Mouse (Mus musculus) retina, postnatal 1 day (tissue): ENCODE results near the gene Six2.

Source experiments
- DNase-seq: peaks from one replicate; pipeline ENCODE4 v3.0.0-alpha.2; 2012

Gene Six2

DNA sequence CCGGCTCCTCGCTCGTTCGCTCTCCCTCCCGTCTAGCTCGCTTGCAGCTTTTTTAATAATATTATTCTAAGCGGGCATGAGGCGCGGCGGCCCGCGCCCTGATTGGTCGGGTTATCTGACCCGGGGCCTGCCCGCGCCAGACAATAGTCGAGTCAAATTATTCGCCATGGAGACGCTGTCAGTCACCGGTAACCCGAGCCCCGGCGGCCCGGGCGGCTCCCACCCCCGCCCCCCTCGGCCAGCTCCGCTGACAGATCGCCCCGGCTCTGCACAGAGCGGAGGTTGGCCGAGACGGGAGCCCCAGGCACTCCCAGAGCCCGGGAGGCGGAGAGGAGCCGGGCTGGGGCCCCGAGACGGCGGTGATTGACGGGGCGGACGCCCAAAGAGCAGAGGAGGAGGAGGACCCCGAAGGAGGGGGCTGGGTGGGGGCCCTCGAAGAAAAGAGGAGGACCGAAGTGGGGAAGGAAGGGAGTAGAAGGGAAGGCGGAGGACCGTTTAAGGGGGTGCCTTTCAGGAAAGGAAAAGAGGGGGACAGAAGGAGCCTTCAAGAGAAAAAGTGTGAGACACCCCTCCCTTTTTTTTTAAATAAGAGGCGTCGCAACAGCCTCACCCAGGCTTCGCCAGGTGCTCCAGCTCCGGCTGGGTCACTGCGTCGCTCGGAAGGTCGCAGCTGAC is at the start of gene Six2:
Gene Six2, minus strand, starts transcription at position 39 of the 675 bp plus-strand sequence.
- DNase-seq: peak; percentile 93

DNA sequence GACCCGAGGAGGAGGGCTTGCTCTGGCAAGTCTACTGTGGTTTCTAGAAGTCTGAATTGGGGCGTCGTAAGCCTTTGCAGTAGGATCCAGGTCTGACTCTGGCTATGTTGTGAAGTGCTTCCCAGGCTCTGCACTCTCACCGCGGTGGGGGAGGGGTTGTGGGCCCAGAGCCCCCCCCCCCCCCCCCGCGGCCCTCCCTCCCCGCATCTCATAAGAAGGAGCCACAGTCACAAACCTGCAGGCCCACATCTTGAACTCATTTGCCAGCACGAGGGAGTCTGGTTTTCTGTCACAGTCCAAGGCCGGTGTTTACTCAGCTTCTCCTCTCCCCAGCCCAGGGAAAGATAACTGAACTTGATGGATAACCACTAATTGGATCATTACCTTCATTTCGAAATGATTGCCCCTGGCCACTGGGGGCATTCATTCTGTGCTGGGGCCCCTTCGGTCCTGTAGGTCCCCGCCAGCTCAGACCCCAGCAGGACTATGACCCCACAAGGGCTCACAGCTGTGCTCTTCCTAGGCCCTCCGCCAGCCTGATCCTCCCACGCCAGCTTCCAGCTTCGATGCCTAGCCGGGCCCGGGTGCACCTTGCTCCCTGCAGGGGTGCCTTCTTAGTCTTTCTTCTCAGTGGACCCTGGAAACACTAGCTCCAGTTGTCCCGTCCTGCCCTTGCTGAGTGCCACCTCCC is 49.2 kb upstream of the Six2 start:
- DNase-seq: peak; percentile 10

DNA sequence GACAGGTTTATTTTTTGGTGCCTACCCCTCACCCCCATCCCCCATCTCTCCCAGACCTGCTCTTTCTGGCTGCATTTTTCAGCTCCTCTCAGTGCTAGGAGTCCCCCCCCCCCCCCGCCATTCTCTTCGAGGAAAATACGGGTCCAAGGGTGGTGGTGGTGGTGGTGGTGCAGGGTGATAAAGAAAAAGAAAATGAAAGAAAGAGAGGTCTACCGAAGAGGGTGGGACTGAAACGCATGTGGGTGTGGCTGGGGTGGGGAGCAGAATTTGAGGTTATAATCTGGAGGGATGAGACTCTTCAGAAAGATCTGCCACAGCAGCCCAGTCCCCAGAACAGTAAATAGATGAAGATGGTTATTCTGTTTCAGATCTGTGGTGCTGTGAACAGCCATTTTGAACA is 43.3 kb upstream of the Six2 start:
- DNase-seq: no peak

DNA sequence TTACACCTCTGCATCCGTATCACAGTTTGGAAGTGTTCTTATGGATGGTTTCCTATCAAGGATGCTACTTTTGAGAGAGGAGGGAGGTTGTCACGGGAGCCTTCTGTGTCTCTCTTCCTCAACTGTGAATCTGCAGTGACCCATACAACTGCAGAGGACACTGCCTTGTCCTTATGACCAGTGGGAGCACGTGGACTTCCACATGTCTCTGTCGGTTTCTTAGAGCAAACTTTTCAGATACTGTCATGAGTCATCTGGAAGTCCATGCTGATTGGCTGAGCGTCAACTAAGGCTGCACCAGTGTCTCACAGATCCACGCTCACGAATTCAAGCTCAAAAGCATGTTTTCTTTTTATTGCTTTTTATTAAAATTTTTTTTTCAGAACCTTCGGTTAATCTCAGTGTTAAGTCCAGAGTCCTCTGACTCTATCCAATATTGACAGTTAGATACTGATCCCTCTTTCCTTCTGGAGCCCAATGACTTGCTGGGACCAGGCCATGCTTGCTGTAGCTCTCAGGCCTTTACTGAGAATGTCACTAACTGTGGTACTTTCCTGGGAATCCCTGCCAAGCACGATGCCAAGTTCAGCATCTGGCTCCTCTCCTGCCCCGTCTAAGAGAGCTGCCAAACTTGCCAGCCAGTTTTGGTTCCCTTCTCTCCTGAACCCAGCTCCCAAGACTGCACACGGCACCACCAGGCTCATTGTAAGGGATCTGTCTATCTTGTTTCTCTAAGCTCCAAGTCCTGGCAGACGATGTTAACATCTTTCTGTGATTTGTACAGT is 42.3 kb upstream of the Six2 start:
- no peak for DNase-seq

DNA sequence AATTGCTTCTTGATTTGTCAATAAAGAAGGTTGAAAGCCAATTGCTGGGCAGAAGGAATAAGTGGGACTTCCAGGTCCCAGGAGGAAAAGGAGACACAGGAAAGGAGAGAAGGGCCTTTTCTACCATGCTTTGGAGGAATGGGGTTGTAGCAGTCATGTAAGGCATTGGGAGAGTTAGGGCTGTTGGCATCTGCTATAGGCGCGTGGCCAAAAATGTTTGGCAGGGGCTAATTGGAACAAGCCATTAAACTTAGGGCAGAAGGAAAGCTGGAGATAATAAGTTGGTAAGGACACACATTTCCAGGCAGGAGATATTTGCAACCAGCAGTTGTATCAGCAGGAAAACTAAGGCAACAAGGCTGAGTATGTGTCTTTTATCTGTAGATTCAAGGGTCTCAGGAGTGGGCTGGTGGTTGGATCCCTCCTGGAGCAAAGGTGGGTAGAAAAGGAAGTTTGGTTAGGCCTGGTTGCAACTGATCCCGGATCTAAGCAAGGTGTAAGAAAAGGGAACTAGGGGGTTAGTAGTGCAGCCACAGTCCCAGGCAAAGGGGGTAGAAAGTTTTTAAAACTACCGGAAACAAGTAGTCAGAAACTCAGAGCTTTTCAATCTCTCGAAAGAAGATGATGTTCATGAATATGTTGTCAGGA is 40.1 kb upstream of the Six2 start:
- no peak for DNase-seq

DNA sequence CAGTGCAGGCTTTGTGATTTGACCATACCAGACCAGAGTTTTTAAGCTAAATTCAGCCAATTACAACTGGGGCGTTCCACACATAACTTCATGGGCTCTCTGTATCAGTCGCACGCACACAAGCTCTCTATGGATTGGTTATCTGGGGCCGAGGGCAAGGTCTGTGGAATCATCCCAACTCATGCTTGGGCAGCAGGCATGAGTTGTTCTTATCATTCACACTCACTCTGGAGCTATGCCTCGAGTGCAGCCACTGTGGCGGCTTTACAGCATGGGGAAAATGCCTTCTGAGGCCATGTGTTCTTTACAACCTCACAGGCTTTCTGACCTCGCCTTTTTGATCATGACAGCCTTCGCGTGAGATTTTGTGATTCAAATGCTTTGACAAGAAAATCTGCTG is 37.9 kb upstream of the Six2 start:
- no peak for DNase-seq

DNA sequence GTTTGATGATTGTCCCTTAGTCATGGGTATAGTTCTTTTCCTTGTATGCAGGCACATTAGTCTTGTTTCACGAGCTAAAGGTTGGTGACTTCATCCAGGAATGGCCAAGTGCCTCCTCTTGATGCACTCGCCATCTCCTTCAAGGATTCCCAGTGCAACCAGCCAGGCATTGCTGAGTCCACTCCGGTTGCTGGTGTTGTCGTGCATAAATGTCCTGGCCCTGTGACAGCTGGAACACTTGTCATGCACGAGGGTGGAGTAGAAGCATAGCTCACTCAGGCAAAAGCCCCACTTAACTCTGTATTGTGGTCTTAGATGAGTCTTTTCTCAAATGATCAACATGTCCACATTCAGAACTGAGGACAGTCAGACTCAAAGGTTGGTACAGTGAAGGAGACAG is 35.1 kb upstream of the Six2 start:
- no peak for DNase-seq

DNA sequence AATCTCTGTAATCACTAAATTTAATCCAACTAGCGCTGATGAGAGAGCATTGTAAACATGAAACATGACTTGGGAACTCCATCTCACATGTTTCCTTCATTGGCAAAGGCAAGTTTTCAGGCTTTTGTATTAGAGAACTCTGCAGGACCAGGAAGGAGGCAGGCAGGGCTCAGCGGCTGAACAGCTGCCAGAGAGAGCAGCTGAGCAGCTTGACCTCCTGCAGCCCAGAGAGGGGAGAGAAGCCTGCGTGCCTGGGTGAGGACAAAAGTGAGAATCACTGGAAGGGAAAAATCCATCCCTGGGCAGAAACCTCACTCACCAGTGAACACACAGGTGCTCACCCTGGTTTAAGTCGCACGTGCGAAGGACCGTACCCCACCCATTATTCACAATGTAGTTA is 29.2 kb upstream of the Six2 start:
- peak; percentile 40 for DNase-seq

DNA sequence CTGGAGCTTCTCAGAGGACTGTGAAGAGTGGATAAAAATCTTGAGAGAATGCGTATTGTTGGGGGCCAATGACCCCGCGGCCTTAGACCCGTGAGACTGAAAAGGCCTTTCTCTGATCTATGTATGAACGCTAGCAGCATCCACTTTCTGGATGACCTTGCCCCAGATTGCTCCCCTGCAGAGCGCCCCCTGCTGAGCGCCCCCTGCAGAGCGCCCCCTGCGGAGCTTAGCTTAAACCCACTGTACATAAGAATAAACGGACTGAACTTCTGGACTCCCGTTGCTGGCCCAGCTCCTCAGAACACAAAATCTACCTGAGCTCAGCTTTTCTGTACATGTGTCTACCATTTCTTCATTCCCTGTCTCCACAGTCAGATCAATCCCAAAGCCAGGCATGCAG is 27.7 kb upstream of the Six2 start:
- no peak for DNase-seq

DNA sequence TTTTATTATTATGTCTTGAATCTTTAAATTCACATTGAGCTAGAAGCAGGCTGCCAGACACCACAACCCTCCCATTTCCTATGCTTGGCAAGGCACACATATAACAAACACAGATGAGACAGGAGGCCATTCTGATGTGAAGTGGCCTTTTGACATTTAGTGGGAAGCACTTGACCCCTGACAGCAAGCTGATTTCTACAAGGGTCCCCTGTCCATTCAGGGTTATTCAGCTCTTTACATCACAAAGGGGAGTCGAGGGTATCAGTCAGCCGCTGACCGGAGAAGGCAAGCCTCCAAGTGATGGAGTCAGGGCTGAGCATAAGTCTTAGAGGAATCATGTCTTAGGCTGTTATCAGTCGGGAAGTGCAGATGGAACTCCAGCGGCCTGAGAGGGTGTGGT is 26.3 kb upstream of the Six2 start:
- no peak for DNase-seq

DNA sequence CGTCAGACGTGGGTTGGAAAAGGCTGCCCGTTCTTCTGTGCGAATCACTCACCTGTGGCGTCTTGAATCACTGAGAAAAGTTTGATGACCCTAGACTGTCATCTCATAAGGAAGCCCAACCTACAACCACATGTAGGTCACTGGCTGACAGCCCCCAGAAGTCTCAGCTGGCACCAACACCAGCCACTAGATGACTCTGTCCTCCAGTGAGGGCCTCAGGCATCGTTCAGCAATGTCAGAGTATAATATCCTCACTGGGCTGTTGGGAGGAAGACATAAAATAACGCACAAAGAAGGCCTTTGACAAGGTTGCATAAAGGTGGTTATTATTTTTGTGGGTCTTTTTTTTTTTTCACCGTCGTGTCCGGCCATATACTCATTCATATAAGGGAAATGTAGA is 24.8 kb upstream of the Six2 start:
- peak; percentile 15 for DNase-seq

DNA sequence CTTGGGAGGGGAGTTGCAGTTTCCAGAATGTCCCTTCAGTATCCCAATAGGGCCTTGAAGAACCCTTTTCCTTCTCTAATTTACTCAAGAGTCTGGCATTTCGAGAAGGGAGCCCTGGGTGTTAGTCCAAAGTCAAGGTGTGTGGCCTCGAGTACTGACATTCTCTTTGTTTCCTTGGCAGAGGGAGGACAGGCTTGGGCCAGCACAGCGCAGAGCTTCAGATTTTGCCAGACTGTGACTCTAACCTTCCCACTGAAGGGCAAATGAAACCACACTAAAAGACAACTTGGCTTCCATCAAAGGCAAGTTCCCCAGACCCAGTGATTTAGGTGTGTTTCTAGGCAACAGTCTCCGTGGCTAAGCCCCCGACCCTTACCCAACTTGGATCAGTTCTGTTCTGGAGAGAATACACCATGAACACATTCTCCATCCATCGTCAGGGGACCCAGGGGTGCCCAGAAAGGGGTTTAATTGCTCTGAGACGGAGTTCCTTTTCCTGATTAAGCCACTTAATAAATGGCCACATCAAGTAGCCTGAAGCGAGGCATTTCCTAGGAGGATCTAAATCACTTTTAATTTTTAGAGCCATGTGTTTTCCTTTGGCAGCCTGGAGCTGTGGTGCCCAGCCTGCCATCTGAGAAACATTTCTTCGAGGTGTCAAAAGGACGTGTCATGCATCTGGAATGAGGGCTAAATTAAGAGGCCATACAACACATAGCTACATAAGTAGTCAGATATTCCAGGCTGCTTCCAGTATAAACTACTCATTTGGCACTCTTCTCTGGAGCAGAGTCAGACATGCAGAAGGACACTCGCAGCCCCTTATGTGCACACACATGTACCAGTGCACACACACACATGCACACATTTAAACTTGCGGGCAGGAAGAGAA is 16.5 kb upstream of the Six2 start:
- DNase-seq: no peak

DNA sequence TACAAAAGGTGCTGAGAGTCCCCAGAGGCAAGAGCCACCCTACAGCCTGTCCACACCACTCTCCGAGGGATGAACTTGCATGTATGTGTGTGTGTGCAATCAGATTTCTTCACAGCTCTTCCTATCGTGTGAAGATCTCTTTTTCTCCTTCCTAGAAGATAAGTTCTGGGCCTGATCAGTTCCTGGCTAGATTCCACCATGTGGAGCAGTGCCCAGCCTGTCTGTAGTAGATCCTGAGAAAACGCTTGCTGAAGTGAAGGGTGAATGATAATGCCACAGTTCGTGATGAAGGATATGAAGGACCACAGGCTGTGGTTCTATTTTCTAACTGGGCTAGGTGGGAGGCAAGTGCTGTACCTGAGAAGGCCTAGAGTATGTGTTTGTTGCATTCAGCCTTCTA is 12.0 kb upstream of the Six2 start:
- DNase-seq: no peak

DNA sequence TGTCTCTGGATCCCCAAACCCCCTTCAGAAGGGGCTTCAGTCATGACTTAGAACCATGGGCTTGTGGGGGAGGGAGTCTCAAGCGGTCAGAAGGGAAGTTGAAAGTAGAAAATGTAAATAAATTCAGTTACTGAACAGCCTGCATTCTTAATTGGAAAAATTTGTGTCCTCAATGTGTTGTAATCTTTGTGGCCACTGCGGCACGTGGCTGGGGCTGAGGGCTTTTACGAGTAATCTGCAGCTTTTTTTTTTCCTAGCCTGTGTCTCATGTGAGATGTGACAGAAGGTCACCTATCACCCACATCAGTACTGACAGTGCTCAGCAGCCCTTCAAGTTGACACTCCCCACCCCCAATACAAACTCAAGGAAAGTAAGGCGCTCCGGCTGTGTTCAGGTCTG is 10.6 kb upstream of the Six2 start:
- DNase-seq: no peak

DNA sequence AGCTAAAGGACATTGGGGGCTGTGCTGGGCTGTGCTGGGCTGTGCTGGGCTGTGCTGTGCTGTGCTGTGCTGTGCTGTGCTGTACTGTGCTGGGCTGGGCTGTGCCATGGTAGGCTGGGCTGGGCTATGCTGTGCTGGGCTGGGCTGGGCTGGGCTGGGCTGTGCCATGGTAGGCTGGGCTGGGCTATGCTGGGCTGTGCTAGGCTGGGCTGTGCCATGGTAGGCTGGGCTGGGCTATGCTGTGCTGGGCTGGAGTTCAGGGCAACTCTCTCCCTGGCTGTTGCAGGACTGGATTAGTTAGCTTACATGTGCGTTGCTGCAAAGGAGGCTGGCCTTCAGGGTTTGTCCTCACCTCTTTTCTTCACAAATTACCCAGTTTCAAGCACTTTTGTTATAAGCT is 9.9 kb upstream of the Six2 start:
- no peak for DNase-seq

DNA sequence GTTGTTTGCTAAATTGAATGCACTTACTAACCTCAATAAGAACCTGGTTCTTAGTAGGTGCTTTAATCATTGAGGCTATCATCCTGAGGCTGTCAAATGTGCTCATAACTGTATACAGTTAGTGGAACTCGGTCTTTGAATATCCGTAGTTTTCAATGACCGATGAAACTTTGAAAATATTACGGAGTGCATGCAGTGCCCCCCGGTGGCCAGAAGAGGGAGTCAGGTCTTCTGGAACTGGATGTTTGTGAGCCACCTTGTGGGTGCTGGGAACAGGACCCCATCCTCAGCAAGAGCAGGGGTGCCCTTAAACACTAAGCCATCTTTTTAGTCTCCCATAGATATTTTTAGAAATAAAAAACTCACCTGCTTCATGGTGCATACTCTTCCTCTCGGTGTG is 6.4 kb upstream of the Six2 start:
- no peak for DNase-seq

DNA sequence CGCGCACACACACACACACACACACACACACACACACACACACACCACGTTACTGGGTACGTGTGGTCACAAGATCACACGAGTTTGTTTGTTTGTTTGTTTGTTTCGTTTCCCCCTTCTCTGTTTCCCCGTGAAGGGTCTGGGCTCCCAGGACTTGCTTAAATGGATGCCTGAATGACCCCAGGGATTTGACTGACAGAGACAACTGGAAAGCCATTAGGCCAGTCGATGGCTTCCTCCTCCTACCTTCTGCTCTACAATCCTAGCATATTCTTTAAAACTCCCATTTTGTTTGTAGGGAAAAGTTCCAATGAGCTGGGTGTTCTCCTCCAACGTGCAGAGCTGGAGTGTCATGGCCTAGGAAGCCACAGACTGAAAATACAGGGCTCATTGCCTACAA is 5.0 kb upstream of the Six2 start:
- peak; percentile 50 for DNase-seq

DNA sequence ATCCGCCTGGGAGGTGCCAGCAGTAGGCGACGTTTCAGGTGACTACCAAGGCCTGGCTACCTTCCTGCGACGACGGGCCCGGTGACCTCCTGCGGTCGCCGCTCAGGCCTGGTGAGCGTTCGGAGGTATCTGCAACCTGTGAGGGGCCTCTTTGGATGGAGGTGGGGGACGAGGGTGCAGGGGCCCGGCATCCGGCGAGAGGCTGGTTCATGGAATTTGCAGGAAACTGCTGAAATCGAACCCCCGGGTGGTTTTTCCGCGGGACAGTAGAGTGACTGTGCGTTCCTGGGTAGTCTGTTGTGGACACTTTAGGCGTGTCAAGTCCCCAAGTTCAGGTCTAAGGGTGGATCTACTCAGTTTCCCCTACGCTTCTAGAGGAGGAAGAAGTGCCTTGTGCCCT is 4.5 kb upstream of the Six2 start:
- DNase-seq: peak; percentile 49

DNA sequence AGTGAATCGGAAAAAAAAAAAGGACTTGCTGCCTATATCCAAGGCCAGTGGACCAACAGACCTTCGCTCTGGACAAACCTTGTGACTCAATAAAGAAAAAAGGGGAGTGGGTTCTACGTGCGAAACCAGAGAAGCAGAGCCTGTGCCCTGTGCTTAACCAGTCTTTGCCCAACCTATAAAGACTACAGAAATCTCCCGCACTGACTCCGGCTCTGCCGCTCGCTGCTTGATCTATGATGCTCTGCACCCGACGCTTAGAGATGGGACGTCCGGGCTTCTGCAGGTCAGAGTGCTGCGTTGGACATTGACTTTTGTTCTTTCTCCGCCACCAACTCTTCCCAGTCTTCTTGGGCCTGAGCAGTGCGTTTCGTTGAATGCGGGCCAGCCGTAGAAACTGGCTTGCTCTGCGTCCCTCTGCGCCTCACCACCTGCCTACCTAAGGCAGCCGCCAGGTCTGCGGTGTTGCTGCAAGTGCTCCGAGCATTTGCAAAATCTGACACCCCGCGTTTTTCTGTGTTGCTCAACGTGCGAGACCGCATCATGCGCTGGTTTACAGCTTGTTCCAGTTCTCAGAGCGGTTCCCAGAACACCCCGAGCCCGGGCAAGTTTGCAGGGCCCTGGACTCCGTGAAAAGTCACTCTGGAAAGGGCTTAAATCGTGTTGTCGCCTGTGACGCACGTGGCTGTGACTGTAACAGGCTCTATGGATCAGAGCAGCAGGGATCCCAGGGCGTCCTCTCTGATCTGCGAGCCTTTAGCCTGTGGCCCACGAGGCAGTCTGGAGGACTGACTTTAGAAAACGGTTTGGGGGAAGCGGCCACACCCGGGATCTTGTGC is 3.8 kb upstream of the Six2 start:
- DNase-seq: peak; percentile 65

DNA sequence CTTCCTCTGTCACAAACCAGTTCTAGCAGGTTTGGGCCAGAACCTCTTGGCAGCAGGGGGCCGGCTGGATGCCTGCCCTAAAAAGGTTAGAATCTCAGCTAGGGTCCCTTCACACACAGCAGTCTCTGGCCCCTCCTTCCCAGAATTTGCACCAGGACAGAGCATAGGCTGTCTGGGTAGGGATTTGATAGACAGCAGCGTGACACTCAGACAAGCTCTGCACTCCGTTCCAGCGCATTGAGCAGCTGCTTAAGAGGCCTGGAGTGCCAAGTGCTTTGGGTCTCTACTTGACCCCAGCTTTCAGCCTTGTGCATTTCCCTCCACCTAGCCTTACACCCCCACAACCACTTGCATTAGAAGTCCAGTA is 2.9 kb upstream of the Six2 start:
- DNase-seq: peak; percentile 48

DNA sequence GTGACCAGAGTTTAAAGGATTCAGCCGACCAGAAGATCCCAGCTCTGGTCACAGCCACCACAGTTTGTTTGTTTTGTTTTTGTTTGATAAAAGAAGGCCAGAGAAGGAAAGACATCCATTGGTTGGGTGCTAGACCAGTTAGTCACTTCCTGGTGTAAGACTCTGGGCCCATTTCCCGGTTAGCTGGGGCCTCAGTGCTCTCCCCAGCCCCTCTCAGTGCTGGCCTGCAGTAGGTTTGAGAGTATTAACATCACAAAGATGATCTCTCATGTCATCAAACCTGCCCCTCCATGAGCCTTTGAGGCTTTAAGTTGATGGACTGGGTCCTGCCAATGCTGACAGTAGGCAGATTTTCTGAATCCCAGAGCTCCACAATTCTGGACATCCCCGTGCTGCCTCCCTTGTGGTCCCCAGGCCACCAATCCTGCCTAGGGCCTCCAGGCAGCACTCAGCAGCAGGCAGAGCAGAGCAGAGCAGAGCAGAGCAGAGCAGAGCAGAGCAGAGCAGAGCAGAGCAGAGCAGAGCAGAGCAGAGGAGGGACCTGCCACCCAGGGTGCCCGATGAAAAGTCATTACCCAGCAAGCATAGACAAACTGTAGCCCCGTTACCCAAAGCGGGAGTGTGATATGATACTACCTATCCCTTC is 2.4 kb upstream of the Six2 start:
- peak; percentile 37 for DNase-seq
